Mouse (Mus musculus) spleen, postnatal 14 days (tissue): ENCODE measurements around the gene Zbtb7a.
"Not testable (repeated sequence)": the region's sequence is repeated elsewhere in the genome, so short reads cannot be mapped to it uniquely, and the experiment has no call there.

ENCODE experiments used
- DNase-seq, 2 experiments: peaks; one replicate each; pipeline ENCODE4 v3.0.0; 2021 to 2022; ENCODE audit warnings: low spot score in 2 of 2

The Zbtb7a gene

DNA sequence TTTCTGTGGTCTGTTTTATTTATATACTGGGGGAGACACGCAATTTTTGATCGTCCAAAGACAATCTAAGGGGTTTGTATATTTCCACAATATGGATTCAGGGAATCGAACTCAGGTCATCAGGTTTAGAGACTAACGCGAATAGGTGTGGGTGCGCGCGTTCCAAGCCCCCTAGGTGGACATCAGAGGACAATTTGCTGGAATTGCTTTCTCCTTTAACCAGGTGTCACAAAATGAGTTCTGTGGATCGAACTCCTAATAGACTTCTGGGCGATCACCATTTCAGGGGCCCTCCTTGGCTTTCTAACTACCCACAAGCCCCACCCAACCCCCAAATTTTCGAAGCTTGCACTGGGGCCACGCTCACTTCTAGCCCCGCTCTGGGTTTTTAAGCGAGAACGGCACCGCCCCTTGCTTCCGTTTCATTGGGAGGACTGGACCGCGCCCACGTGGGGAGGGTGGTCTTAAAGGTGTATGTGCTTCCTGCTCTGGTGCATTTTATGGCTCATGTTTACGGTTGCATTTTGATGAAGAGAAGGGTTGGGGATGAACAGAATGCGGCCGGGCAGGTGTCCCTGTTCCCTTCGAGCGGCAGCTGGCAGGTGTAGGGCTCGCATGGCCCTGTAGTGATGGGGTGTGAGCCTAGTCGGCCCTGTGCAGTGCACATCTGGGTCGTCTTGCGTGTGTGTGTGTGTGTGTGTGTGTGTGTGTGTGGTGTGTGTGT, 33.7 kb downstream of the Zbtb7a start:
- peak; percentile 76 to 83 for DNase-seq

GRCm38 (mm10) chr10:81169411-81169900, 34.4 kb downstream of the Zbtb7a start:
- not testable (repeated sequence) for DNase-seq

DNA sequence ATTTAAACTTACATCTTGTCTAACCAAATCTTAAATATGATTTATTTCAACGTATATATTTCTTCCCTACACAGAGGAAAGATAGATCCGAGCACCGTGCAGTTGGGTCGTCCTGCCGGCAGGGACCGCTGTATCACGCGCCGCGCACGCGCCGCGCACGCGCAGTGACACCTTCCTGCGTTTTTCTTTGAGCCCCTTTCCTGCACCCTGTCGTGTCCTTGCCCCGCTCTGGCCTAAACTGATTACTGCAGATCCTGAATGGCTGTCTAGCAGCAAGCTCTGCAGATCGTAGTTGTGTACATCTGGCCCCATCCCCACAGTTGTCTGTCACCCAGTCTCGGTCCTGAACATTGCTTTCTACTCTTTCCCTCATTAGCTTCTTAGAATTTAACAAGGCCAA, 38.1 kb downstream of the Zbtb7a start:
- DNase-seq: peak; percentile 73 to 80

GRCm38 (mm10) chr10:81174617-81175344, 39.8 kb downstream of the Zbtb7a start:
- peak; percentile 86 to 90 for DNase-seq

- not testable (repeated sequence) for DNase-seq
Measured at GRCm38 (mm10) chr10:81175345-81175701, 40.3 kb downstream of the Zbtb7a start.

DNA sequence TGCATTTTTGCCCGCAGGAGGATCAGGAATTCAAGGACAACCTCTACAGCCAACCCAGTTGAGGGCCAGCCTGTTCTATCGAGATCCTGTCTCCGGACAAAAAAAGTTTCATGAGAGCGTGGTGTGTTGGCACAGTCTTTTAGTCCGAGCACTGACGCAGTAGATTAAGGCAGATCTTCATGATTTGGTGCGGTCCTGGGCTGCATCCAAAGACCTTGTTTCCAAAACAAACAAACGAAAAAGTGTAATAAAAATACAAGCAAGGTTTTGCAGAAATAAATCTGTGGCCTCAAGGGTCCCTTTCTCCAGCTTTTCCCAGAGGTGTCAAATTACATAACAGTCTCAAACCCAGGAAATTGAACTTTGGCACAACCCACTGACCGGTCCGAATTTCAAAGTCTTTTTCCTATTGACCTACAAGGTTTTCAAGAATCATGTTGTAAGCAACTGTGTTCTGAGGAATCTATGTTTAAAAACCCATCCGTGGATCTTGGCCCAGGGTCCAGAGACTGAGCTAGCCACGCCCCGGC, 41.0 kb downstream of the Zbtb7a start:
- DNase-seq: no peak

GRCm38 (mm10) chr10:81176466-81177271, 41.6 kb downstream of the Zbtb7a start, which contains the start of gene Eef2:
Eef2 (plus strand) TSS chr10:81176631.
- peak; percentile 99 for DNase-seq

- DNase-seq: no peak
Measured at GRCm38 (mm10) chr10:81177491-81177925, 42.5 kb downstream of the Zbtb7a start.

- peak; percentile 48 to 66 for DNase-seq
Measured at GRCm38 (mm10) chr10:81177958-81178712, 43.1 kb downstream of the Zbtb7a start.

DNA sequence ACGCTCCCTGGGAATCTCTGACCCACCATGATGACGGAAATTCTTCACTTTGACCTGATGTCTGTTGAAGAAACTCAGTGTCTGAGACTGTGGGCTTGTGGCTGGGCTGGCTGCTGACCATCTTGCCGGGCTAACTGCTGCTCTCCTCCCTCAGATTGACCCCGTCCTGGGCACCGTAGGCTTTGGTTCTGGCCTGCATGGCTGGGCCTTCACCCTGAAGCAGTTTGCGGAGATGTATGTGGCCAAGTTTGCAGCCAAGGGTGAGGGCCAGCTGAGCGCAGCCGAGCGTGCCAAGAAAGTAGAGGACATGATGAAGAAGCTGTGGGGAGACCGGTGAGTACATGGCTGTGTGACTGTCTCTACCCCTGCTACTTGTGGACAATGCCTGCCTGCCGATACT, 43.9 kb downstream of the Zbtb7a start:
- no peak for DNase-seq

- no peak for DNase-seq
Measured at GRCm38 (mm10) chr10:81179451-81180342, 44.7 kb downstream of the Zbtb7a start.

- no peak for DNase-seq
Measured at GRCm38 (mm10) chr10:81180946-81181345, 45.9 kb downstream of the Zbtb7a start.

DNA sequence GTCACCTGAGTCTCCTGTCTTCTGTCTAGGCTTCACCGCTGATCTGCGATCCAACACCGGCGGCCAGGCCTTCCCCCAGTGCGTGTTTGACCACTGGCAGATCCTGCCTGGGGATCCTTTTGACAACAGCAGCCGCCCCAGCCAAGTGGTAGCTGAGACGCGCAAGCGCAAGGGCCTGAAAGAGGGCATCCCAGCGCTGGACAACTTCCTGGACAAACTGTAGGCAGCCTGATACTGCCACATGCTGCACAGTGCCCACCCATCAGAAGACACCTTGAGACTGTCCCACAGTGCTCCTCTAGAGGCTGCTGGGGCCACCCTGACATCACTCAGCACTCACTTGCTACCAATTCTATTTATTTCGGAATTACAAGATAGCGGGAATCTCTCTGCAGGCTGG, 46.8 kb downstream of the Zbtb7a start:
- DNase-seq: not testable (repeated sequence)

DNA sequence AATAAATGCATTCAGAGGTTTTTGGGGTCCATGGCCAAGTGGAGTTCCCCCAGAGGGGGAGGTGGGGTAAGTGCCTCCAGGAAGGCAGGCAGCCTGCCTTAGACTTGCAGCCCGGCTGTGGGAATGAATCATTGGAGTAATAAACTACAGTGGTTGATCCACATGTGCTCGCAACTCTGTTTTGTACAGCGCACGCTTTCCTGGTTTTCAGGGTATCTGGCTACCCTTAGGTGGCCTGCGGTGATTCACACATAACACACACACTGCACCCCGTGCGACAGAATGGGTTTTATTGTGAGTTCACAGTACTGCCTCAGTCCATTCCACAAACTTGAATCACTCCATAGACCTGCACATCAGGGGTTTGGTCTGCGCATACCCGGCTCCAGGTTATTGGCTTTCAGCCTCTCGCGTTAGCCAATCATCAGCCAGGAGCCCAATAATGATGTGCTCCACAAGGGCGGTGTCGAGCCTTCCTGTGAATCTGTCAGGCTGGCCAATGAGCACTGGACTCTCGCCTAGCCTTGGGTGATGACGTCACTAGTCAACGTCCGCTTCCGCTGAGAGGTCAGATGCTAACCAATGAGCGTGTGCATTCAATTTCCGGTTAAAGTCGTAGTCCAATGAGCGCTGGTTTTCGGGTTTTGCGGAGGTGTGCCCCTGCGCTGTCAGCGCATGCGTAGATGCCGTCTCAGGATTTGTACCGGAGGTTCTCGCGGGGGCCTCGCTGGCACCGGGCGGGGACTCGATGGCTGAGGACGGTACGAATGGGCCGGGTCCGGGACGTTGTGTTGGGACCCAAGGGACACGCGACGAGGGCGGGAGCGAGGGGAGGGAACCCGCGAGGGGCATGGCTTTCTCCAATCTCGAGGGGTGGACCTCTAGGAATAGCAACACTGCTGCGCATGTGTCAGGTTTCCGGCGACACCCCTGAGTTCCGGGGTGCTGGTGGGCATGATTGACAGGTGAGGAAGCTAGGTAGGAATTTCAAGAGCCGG, 47.6 kb downstream of the Zbtb7a start, which contains the start of gene Dapk3:
Dapk3 (plus strand) TSS at position 670 of the 998 bp plus-strand sequence.
- peak; percentile 78 to 90 for DNase-seq

GRCm38 (mm10) chr10:81183805-81184204, 48.8 kb downstream of the Zbtb7a start, which contains the start of gene 4930442H23Rik:
4930442H23Rik (minus strand) TSS chr10:81183849.
- no peak for DNase-seq

DNA sequence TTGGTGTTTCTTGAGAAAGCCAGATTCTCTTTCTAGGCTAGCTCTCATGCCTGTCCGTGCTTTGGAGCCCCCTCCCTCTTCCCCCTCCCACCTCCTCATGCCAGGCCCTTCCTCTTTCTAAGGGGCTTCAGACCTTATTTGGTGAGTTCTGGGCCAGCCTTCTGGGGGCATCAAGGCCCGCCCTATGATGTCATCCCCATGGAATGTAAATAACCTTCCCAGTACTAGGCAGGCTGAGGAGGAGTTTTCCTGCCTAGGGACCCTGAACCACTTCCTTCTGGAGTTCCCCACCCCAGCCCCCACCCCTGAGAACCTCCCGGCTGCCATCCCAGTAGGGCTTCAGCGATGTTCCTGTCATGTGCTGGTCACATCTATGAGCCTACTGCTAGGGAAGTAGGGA, 49.7 kb downstream of the Zbtb7a start:
- no peak for DNase-seq

- no peak for DNase-seq
Measured at GRCm38 (mm10) chr10:81187161-81187560, 52.1 kb downstream of the Zbtb7a start.

- DNase-seq: no peak
Measured at GRCm38 (mm10) chr10:81189821-81190220, 54.8 kb downstream of the Zbtb7a start.
